Mouse (Mus musculus) kidney, adult 2 months (tissue): Measurements from ENCODE around the gene Ap2b1.

ENCODE experiments used
- CTCF ChIP-seq: fragments of 200-500 bp; conservative IDR thresholded peaks from 2 replicates; pipeline ENCODE4 v1.5.1; 2011; ENCODE audit warnings: low read depth, mild to moderate bottlenecking, control low read depth, low read length, moderate library complexity, mixed read lengths; ENCODE audit not compliant: insufficient read depth, insufficient read length
- POLR2A ChIP-seq: fragments of 200-500 bp; IDR thresholded peaks from one replicate; pipeline ENCODE4 v1.6.1; 2011; ENCODE audit warnings: low read depth, low read length, control low read depth

- TF ChIP-seq CTCF (no peak), POLR2A (no peak)
Measured at GRCm38 (mm10) chr11:83441235-83441634, 142.4 kb downstream of the Ap2b1 start.
